Mouse (Mus musculus): ENCODE results near the gene Maats1. TPM values are rescaled to one million over a fixed set of nuclear protein-coding genes. Genes with fewer than 3 reads are reported as not detected.

Maats1 gene
- 0.08 and 0.18 TPM in 2 replicates for polyA plus RNA-seq (2015; fragmentation: Nextera tagmentation; extraction: Ambion mirVana)

GRCm38 (mm10) chr16:38341396-38342324, at the start of gene Maats1:
Gene Maats1, minus strand, starts transcription at chr16:38342143.
- H3K36me3 ChIP-seq, result no peaks in the 10 kb centered on the region
- H3K9me3 ChIP-seq, result no peaks in the 10 kb centered on the region
- H3K4me2 ChIP-seq (replicated peaks), result peak within 1 kb of the TSS; percentile 71
- peaks cover 9% of the 10 kb centered on the region for H3K4me1 ChIP-seq (replicated peaks)
- no peaks in the 10 kb centered on the region for H3K27me3 ChIP-seq (replicated peaks)
- H3K9ac ChIP-seq, result no peak within 1 kb of the TSS
- no peak within 1 kb of the TSS for H3K27ac ChIP-seq
- peak; percentile 89 for ATAC-seq
- peak within 1 kb of the TSS; percentile 32 for H3K4me3 ChIP-seq (replicated peaks)
- WGBS, result 11% methylated on average over 30 of the region's 30 CpGs

- ATAC-seq, result no peak
- H3K4me2 ChIP-seq (replicated peaks), result no peak overlapping the region
- H3K36me3 ChIP-seq, result no peaks in the 10 kb centered on the region
- H3K27me3 ChIP-seq (replicated peaks), result no peaks in the 10 kb centered on the region
- no peaks in the 10 kb centered on the region for H3K4me1 ChIP-seq (replicated peaks)
- H3K9ac ChIP-seq, result no peak overlapping the region
- 90% methylated on average over 7 of the region's 7 CpGs for WGBS
- H3K9me3 ChIP-seq, result no peaks in the 10 kb centered on the region
- H3K4me3 ChIP-seq (replicated peaks), result no peak overlapping the region
- no peak overlapping the region for H3K27ac ChIP-seq
Measured at GRCm38 (mm10) chr16:38390322-38390721, 48.4 kb upstream of the Maats1 start.

GRCm38 (mm10) chr16:38389284-38389893, 47.4 kb upstream of the Maats1 start:
- Histone ChIP-seq H3K4me2 (replicated peaks) (no peak overlapping the region), H3K36me3 (no peaks in the 10 kb centered on the region), H3K4me3 (replicated peaks) (no peak overlapping the region), H3K9ac (no peak overlapping the region), H3K27ac (no peak overlapping the region), H3K9me3 (no peaks in the 10 kb centered on the region), H3K27me3 (replicated peaks) (no peaks in the 10 kb centered on the region), H3K4me1 (replicated peaks) (no peaks in the 10 kb centered on the region)
- ATAC-seq, result no peak
- WGBS, result 75% methylated on average over 8 of the region's 8 CpGs

GRCm38 (mm10) chr16:38388757-38389156, 46.8 kb upstream of the Maats1 start:
- WGBS, result 78% methylated on average over 6 of the region's 6 CpGs
- no peak overlapping the region for H3K27ac ChIP-seq
- H3K9ac ChIP-seq, result no peak overlapping the region
- no peak overlapping the region for H3K4me3 ChIP-seq (replicated peaks)
- H3K4me2 ChIP-seq (replicated peaks), result no peak overlapping the region
- H3K9me3 ChIP-seq, result no peaks in the 10 kb centered on the region
- H3K4me1 ChIP-seq (replicated peaks), result no peaks in the 10 kb centered on the region
- H3K36me3 ChIP-seq, result no peaks in the 10 kb centered on the region
- no peak for ATAC-seq
- no peaks in the 10 kb centered on the region for H3K27me3 ChIP-seq (replicated peaks)

- ATAC-seq, result no peak
- no peak overlapping the region for H3K4me3 ChIP-seq (replicated peaks)
Measured at GRCm38 (mm10) chr16:38387389-38387788, 45.4 kb upstream of the Maats1 start.

GRCm38 (mm10) chr16:38385700-38386099, 43.8 kb upstream of the Maats1 start:
- Histone ChIP-seq H3K27ac (no peak overlapping the region), H3K9me3 (no peaks in the 10 kb centered on the region), H3K4me3 (replicated peaks) (no peak overlapping the region), H3K4me2 (replicated peaks) (no peak overlapping the region), H3K9ac (no peak overlapping the region), H3K36me3 (no peaks in the 10 kb centered on the region), H3K4me1 (replicated peaks) (no peaks in the 10 kb centered on the region), H3K27me3 (replicated peaks) (no peaks in the 10 kb centered on the region)
- ATAC-seq, result no peak
- 95% methylated on average over 4 of the region's 4 CpGs for WGBS

More at GRCm38 (mm10) chr16:38387389-38387788, 45.4 kb upstream of the Maats1 start:
- no peak overlapping the region for H3K9ac ChIP-seq
- H3K4me1 ChIP-seq (replicated peaks), result no peaks in the 10 kb centered on the region
- H3K27ac ChIP-seq, result no peak overlapping the region
- no peaks in the 10 kb centered on the region for H3K36me3 ChIP-seq
- 87% methylated on average over 6 of the region's 6 CpGs for WGBS
- no peaks in the 10 kb centered on the region for H3K27me3 ChIP-seq (replicated peaks)
- H3K9me3 ChIP-seq, result no peaks in the 10 kb centered on the region
- no peak overlapping the region for H3K4me2 ChIP-seq (replicated peaks)

- no peak overlapping the region for H3K27ac ChIP-seq
- H3K36me3 ChIP-seq, result no peaks in the 10 kb centered on the region
- H3K9me3 ChIP-seq, result no peaks in the 10 kb centered on the region
- 86% methylated on average over 6 of the region's 6 CpGs for WGBS
- H3K4me2 ChIP-seq (replicated peaks), result no peak overlapping the region
- H3K4me1 ChIP-seq (replicated peaks), result no peaks in the 10 kb centered on the region
- no peak overlapping the region for H3K4me3 ChIP-seq (replicated peaks)
- H3K9ac ChIP-seq, result no peak overlapping the region
- no peak for ATAC-seq
- no peaks in the 10 kb centered on the region for H3K27me3 ChIP-seq (replicated peaks)
Measured at GRCm38 (mm10) chr16:38385184-38385634, 43.3 kb upstream of the Maats1 start.

- H3K4me1 ChIP-seq (replicated peaks), result 0 out of 2 replicates have a peak, but pooled peaks cover 3% of the 10 kb centered on the region
- no peak overlapping the region for H3K4me2 ChIP-seq (replicated peaks)
- no peak for ATAC-seq
- no peaks in the 10 kb centered on the region for H3K27me3 ChIP-seq (replicated peaks)
- WGBS, result 80% methylated on average over 2 of the region's 2 CpGs
- H3K9me3 ChIP-seq, result no peaks in the 10 kb centered on the region
- H3K4me3 ChIP-seq (replicated peaks), result no peak overlapping the region
- H3K27ac ChIP-seq, result no peak overlapping the region
- no peak overlapping the region for H3K9ac ChIP-seq
- no peaks in the 10 kb centered on the region for H3K36me3 ChIP-seq
Measured at GRCm38 (mm10) chr16:38383683-38384082, 41.7 kb upstream of the Maats1 start.

- Histone ChIP-seq H3K4me2 (replicated peaks) (no peak overlapping the region), H3K9me3 (no peaks in the 10 kb centered on the region), H3K36me3 (no peaks in the 10 kb centered on the region), H3K4me1 (replicated peaks) (0 out of 2 replicates have a peak, but pooled peaks cover 11% of the 10 kb centered on the region), H3K9ac (no peak overlapping the region), H3K4me3 (replicated peaks) (no peak overlapping the region), H3K27me3 (replicated peaks) (no peaks in the 10 kb centered on the region), H3K27ac (no peak overlapping the region)
- WGBS, result 87% methylated on average over 3 of the region's 3 CpGs
- ATAC-seq, result no peak
Measured at GRCm38 (mm10) chr16:38379926-38380325, 38.0 kb upstream of the Maats1 start.

- Histone ChIP-seq H3K27ac (no peak overlapping the region), H3K9me3 (no peaks in the 10 kb centered on the region), H3K4me1 (replicated peaks) (0 out of 2 replicates have a peak, but pooled peaks cover 11% of the 10 kb centered on the region), H3K36me3 (no peaks in the 10 kb centered on the region), H3K4me2 (replicated peaks) (no peak overlapping the region), H3K27me3 (replicated peaks) (no peaks in the 10 kb centered on the region), H3K4me3 (replicated peaks) (no peak overlapping the region), H3K9ac (no peak overlapping the region)
- no peak for ATAC-seq
- 27% methylated on average over 3 of the region's 3 CpGs for WGBS
Measured at GRCm38 (mm10) chr16:38379493-38379892, 37.5 kb upstream of the Maats1 start.

GRCm38 (mm10) chr16:38379088-38379487, 37.1 kb upstream of the Maats1 start:
- no peak overlapping the region for H3K4me2 ChIP-seq (replicated peaks)
- no peak overlapping the region for H3K27ac ChIP-seq
- H3K4me3 ChIP-seq (replicated peaks), result no peak overlapping the region
- 0 out of 2 replicates have a peak, but pooled peaks cover 11% of the 10 kb centered on the region for H3K4me1 ChIP-seq (replicated peaks)
- no peaks in the 10 kb centered on the region for H3K36me3 ChIP-seq
- ATAC-seq, result peak; percentile 60; the same call in 1 of the 2 replicates
- H3K27me3 ChIP-seq (replicated peaks), result no peaks in the 10 kb centered on the region
- no peak overlapping the region for H3K9ac ChIP-seq
- 23% methylated on average over 6 of the region's 6 CpGs for WGBS
- no peaks in the 10 kb centered on the region for H3K9me3 ChIP-seq

- peak; percentile 6; the same call in 1 of the 2 replicates for ATAC-seq
Measured at GRCm38 (mm10) chr16:38378591-38378990, 36.6 kb upstream of the Maats1 start.

More at GRCm38 (mm10) chr16:38378591-38378990, 36.6 kb upstream of the Maats1 start:
- WGBS, result 81% methylated on average over 6 of the region's 6 CpGs
- H3K4me3 ChIP-seq (replicated peaks), result no peak overlapping the region
- no peaks in the 10 kb centered on the region for H3K9me3 ChIP-seq
- no peak overlapping the region for H3K4me2 ChIP-seq (replicated peaks)
- H3K27ac ChIP-seq, result no peak overlapping the region
- no peaks in the 10 kb centered on the region for H3K27me3 ChIP-seq (replicated peaks)
- no peak overlapping the region for H3K9ac ChIP-seq
- no peaks in the 10 kb centered on the region for H3K36me3 ChIP-seq
- H3K4me1 ChIP-seq (replicated peaks), result 0 out of 2 replicates have a peak, but pooled peaks cover 11% of the 10 kb centered on the region
